Mouse (Mus musculus) kidney, adult 2 months (tissue): ENCODE results near the gene Insr.
"Not testable (repeated sequence)": the region's sequence is repeated elsewhere in the genome, so short reads cannot be mapped to it uniquely, and the experiment has no call there.

Experiments
- CTCF ChIP-seq: fragments of 200-500 bp; conservative IDR thresholded peaks from 2 replicates; pipeline ENCODE4 v1.5.1; 2011; ENCODE audit warnings: low read depth, mild to moderate bottlenecking, control low read depth, low read length, moderate library complexity, mixed read lengths; ENCODE audit not compliant: insufficient read depth, insufficient read length
- POLR2A ChIP-seq: fragments of 200-500 bp; IDR thresholded peaks from one replicate; pipeline ENCODE4 v1.6.1; 2011; ENCODE audit warnings: low read depth, low read length, control low read depth

GRCm38 (mm10) chr8:3100416-3100815 is 179.0 kb downstream of the Insr start:
- TF ChIP-seq CTCF, POLR2A: not testable (repeated sequence)
